In genomic region chr11:99077869-99078268, GRCm38 (mm10) we compare ENCODE assay signal across 31 mouse cellular contexts. TPM values are rescaled to one million over a fixed set of nuclear protein-coding genes. Genes with fewer than 3 reads are reported as not detected.
DNase-seq lines count a peak whose midpoint lies in the region; ATAC-seq and TF ChIP-seq lines count a peak whose summit lies in the region.
"Had no signal": no experiment of that assay in that cellular context is flagged by ENCODE, and none has a peak within 500 bp of the region (broad histone marks: within the 10 kb centered on the region; RNA-seq: fewer than 3 reads in every experiment).

No protein-coding gene starts in this region.

- H3K79me2 ChIP-seq in MEL (ENCODE audit: control insufficient read depth, insufficient read depth, low read length, poor library complexity), result no peaks in the 10 kb centered on the region

- 67% methylated on average over 8 of the region's 8 CpGs for WGBS in embryonic facial prominence, embryonic 11.5 days
- WGBS in limb, embryonic 10.5 days, result 84% methylated on average over 8 of the region's 8 CpGs
- 41% methylated on average over 8 of the region's 8 CpGs for WGBS in limb, embryonic 15.5 days
- WGBS in midbrain, embryonic 13.5 days, result 82% methylated on average over 8 of the region's 8 CpGs

- H3K9me3 ChIP-seq in MEL (replicated peaks; ENCODE audit: insufficient read depth, low read length), result no peaks in the 10 kb centered on the region
- no peaks in the 10 kb centered on the region for H3K9me3 ChIP-seq in embryonic facial prominence, embryonic 11.5 days (replicated peaks; ENCODE audit: control insufficient read depth, low read length)
- H3K9me3 ChIP-seq in limb, embryonic 10.5 days (replicated peaks), result no peaks in the 10 kb centered on the region
- no peaks in the 10 kb centered on the region for H3K9me3 ChIP-seq in limb, embryonic 15.5 days
- no peaks in the 10 kb centered on the region for H3K9me3 ChIP-seq in midbrain, embryonic 13.5 days
- H3K9me3 ChIP-seq: forebrain, embryonic 12.5 days; G1E; heart, embryonic 13.5 days; midbrain, embryonic 15.5 days had no signal

- H3K27me3 ChIP-seq in MEL (ENCODE audit: control insufficient read depth in 1 of 2, insufficient read depth in 2 of 2, low read length in 2 of 2), result peaks cover 14% of the 10 kb centered on the region in 2 experiments
- H3K27me3 ChIP-seq in embryonic facial prominence, embryonic 11.5 days (ENCODE audit: control insufficient read depth, insufficient read depth, low read length), result no peaks in the 10 kb centered on the region
- no peaks in the 10 kb centered on the region for H3K27me3 ChIP-seq in limb, embryonic 10.5 days (ENCODE audit: low read depth, poor library complexity, severe bottlenecking)
- H3K27me3 ChIP-seq in limb, embryonic 15.5 days, result no peaks in the 10 kb centered on the region
- no peaks in the 10 kb centered on the region for H3K27me3 ChIP-seq in midbrain, embryonic 13.5 days
- H3K27me3 ChIP-seq: forebrain, embryonic 12.5 days; heart, embryonic 13.5 days; midbrain, embryonic 15.5 days; Patski had no signal

- no peaks in the 10 kb centered on the region for H3K4me1 ChIP-seq in MEL (ENCODE audit: control insufficient read depth in 1 of 2, insufficient read depth in 2 of 2, low read length in 2 of 2)
- H3K4me1 ChIP-seq in embryonic facial prominence, embryonic 11.5 days (ENCODE audit: control insufficient read depth, insufficient read depth, low read length), result peaks cover 13% of the 10 kb centered on the region
- H3K4me1 ChIP-seq in limb, embryonic 10.5 days, result peaks cover 84% of the 10 kb centered on the region
- peaks cover 77% of the 10 kb centered on the region for H3K4me1 ChIP-seq in limb, embryonic 15.5 days
- no peaks in the 10 kb centered on the region for H3K4me1 ChIP-seq in midbrain, embryonic 13.5 days (replicated peaks)
- H3K4me1 ChIP-seq: midbrain, embryonic 15.5 days had no signal

- H3K4me3 ChIP-seq in MEL (ENCODE audit: control insufficient read depth in 1 of 2, insufficient read depth in 1 of 2, low read depth in 2 of 2, low read length in 2 of 2), result no peak overlapping the region
- no peak overlapping the region for H3K4me3 ChIP-seq in embryonic facial prominence, embryonic 11.5 days (ENCODE audit: low read depth, low read length)
- H3K4me3 ChIP-seq in limb, embryonic 10.5 days, result no peak overlapping the region
- no peak overlapping the region for H3K4me3 ChIP-seq in limb, embryonic 15.5 days
- H3K4me3 ChIP-seq in midbrain, embryonic 13.5 days (replicated peaks), result no peak overlapping the region
- H3K4me3 ChIP-seq: forebrain, embryonic 12.5 days; heart, embryonic 13.5 days; midbrain, embryonic 15.5 days had no signal

- no peak overlapping the region for H3K9ac ChIP-seq in MEL (ENCODE audit: control insufficient read depth, low read depth, low read length, poor library complexity, severe bottlenecking)
- H3K9ac ChIP-seq in embryonic facial prominence, embryonic 11.5 days (replicated peaks; ENCODE audit: low read length), result no peak overlapping the region
- H3K9ac ChIP-seq in limb, embryonic 15.5 days, result no peak overlapping the region
- H3K9ac ChIP-seq in midbrain, embryonic 13.5 days (replicated peaks), result no peak overlapping the region
- H3K9ac ChIP-seq: forebrain, embryonic 12.5 days; forebrain, postnatal 0 days; heart, embryonic 13.5 days; liver, embryonic 14.5 days; midbrain, embryonic 15.5 days had no signal

- no peak for TF ChIP-seq RAD21 in MEL (IDR thresholded peaks at IDR 0.05; ENCODE audit: low read depth, low read length)

- no peak for TF ChIP-seq CTCF in MEL (IDR thresholded peaks at IDR 0.05 in 2 of 3, conservative IDR thresholded peaks at IDR 0.05 in 1 of 3; ENCODE audit: control insufficient read depth in 1 of 3, insufficient read depth in 1 of 3, low read depth in 2 of 3, low read length in 3 of 3, poor library complexity in 1 of 3, severe bottlenecking in 1 of 3)

- no peaks in the 10 kb centered on the region for H3K36me3 ChIP-seq in MEL (ENCODE audit: control insufficient read depth in 1 of 2, insufficient read depth in 2 of 2, low read length in 2 of 2)
- no peaks in the 10 kb centered on the region for H3K36me3 ChIP-seq in embryonic facial prominence, embryonic 11.5 days (replicated peaks; ENCODE audit: control insufficient read depth, insufficient read depth, low read depth, low read length)
- H3K36me3 ChIP-seq in limb, embryonic 10.5 days, result no peaks in the 10 kb centered on the region
- no peaks in the 10 kb centered on the region for H3K36me3 ChIP-seq in limb, embryonic 15.5 days
- no peaks in the 10 kb centered on the region for H3K36me3 ChIP-seq in midbrain, embryonic 13.5 days
- H3K36me3 ChIP-seq: forebrain, embryonic 12.5 days; G1E; heart, embryonic 13.5 days; midbrain, embryonic 15.5 days had no signal

- ATAC-seq in embryonic facial prominence, embryonic 11.5 days (replicated peaks; ENCODE audit: insufficient number of reproducible peaks, low FRiP score, low TSS enrichment, low read depth), result no peak
- no peak for ATAC-seq in limb, embryonic 15.5 days (ENCODE audit: insufficient number of reproducible peaks, low FRiP score, low TSS enrichment, low read depth)
- ATAC-seq in midbrain, embryonic 13.5 days, result no peak
- ATAC-seq: forebrain, postnatal 0 days; hindbrain, embryonic 16.5 days; midbrain, embryonic 15.5 days; Patski had no signal

- DNase-seq in MEL (ENCODE audit: low read depth, low spot score), result no peak
- DNase-seq in embryonic facial prominence, embryonic 11.5 days (ENCODE audit: low spot score), result peak; percentile 57
- no peak for DNase-seq in limb, embryonic 10.5 days (ENCODE audit: low spot score)
- DNase-seq in urinary bladder, postnatal 4 days (ENCODE audit: low spot score in 2 of 2), result no peak
- no peak for DNase-seq in adrenal gland, postnatal 10 days
- DNase-seq: adrenal gland, postnatal 25 days; B cell, adult 2 months; cerebellum, adult 2 months; cerebellum, postnatal 14 days; forebrain, postnatal 0 days; gastrocnemius, postnatal 10 days; heart, postnatal 14 days; kidney, adult 18-20 months; kidney, postnatal 36 days; layer of hippocampus, postnatal 36 days; liver; lung, adult 2 months; lung, postnatal 10 days; right cerebral cortex, postnatal 25 days; thymus, postnatal 14 days had no signal

- no peak overlapping the region for H3K4me2 ChIP-seq in embryonic facial prominence, embryonic 11.5 days (ENCODE audit: low read depth, low read length)
- no peak overlapping the region for H3K4me2 ChIP-seq in limb, embryonic 15.5 days
- no peak overlapping the region for H3K4me2 ChIP-seq in midbrain, embryonic 13.5 days (replicated peaks)
- H3K4me2 ChIP-seq: forebrain, embryonic 12.5 days; heart, embryonic 13.5 days; midbrain, embryonic 15.5 days had no signal

- no peak for TF ChIP-seq EP300 in MEL (IDR thresholded peaks at IDR 0.05; ENCODE audit: low read depth in 1 of 2, low read length in 2 of 2)

- no peak for TF ChIP-seq POLR2A in MEL (IDR thresholded peaks at IDR 0.05; ENCODE audit: control insufficient read depth in 1 of 2, insufficient read depth in 1 of 2, low read depth in 1 of 2, low read length in 2 of 2, poor library complexity in 1 of 2)

- H3K27ac ChIP-seq in MEL (ENCODE audit: control insufficient read depth, low read depth, low read length), result no peak overlapping the region
- H3K27ac ChIP-seq in embryonic facial prominence, embryonic 11.5 days (replicated peaks; ENCODE audit: low read depth, low read length), result no peak overlapping the region
- H3K27ac ChIP-seq in limb, embryonic 10.5 days, result peak overlapping the region; percentile 73
- peak overlapping the region; percentile 63 for H3K27ac ChIP-seq in limb, embryonic 15.5 days
- no peak overlapping the region for H3K27ac ChIP-seq in midbrain, embryonic 13.5 days
- H3K27ac ChIP-seq: forebrain, embryonic 12.5 days; heart, embryonic 13.5 days; liver, embryonic 14.5 days; macrophage; midbrain, embryonic 15.5 days had no signal

TF ChIP-seq in MEL, 35 proteins besides CTCF, POLR2A, EP300 and RAD21 (continues in another document):
- TF ChIP-seq ZNF384 (IDR thresholded peaks at IDR 0.05; ENCODE audit: low read depth, low read length) (peak; percentile 65), SIN3A (IDR thresholded peaks at IDR 0.05; ENCODE audit: low read length) (no peak), POLR2AphosphoS2 (IDR thresholded peaks at IDR 0.05; ENCODE audit: low read length) (no peak), SMC3 (IDR thresholded peaks at IDR 0.05; ENCODE audit: low read depth, low read length) (no peak), MYC (IDR thresholded peaks at IDR 0.05; ENCODE audit: low read depth, low read length) (no peak)

RNA-seq across cellular contexts. Expression of gene Tns4, which starts 11.2 kb away (rescaled TPM):
- not detected in 2 replicates for total RNA-seq in MEL (2012; rRNA removed)
- polyA plus RNA-seq in MEL (2012; ENCODE audit: insufficient read depth in 1 of 2, insufficient read length in 2 of 2, low read depth in 1 of 2, low replicate concordance in 2 of 2, missing spikeins in 1 of 2), result under 1 TPM in 1 of 2 experiments, not detected in 1; 0.03 TPM
- polyA plus RNA-seq in embryonic facial prominence, embryonic 11.5 days (2014; fragmentation: Nextera tagmentation; extraction: Ambion mirVana), result 0.22 and 0.86 TPM in 2 replicates
- polyA plus RNA-seq in limb, embryonic 10.5 days (2016; fragmentation: Nextera tagmentation; extraction: Ambion mirVana), result 0.74 and 1.4 TPM in 2 replicates
- 1.9 and 2.1 TPM in 2 replicates for polyA plus RNA-seq in limb, embryonic 15.5 days (2015; fragmentation: Nextera tagmentation; extraction: Ambion mirVana)
- 0.10 and 0.16 TPM in 2 replicates for polyA plus RNA-seq in midbrain, embryonic 13.5 days (2015; fragmentation: Nextera tagmentation; extraction: Ambion mirVana)
- total RNA-seq in adrenal gland, postnatal 10 days (2021), result under 1 TPM; 0.12 to 0.51 TPM
- total RNA-seq: gastrocnemius, postnatal 10 days; layer of hippocampus, postnatal 36 days; megakaryocyte-erythroid progenitor cell, adult 5-6 weeks had no signal
- polyA plus RNA-seq: forebrain, postnatal 0 days; Patski had no signal

RNA-seq across cellular contexts. Expression of gene Igfbp4, which starts 36.8 kb away (rescaled TPM):
- 89.8 and 94.4 TPM in 2 replicates for total RNA-seq in MEL (2012; rRNA removed)
- 100 to 1,000 TPM in 1 of 2 experiments, not detected in 1; 221 TPM for polyA plus RNA-seq in MEL (2012; ENCODE audit: insufficient read depth in 1 of 2, insufficient read length in 2 of 2, low read depth in 1 of 2, low replicate concordance in 2 of 2, missing spikeins in 1 of 2)
- 477 and 548 TPM in 2 replicates for polyA plus RNA-seq in embryonic facial prominence, embryonic 11.5 days (2014; fragmentation: Nextera tagmentation; extraction: Ambion mirVana)
- polyA plus RNA-seq in limb, embryonic 10.5 days (2016; fragmentation: Nextera tagmentation; extraction: Ambion mirVana), result 899 and 1,008 TPM in 2 replicates
- 1,243 and 1,296 TPM in 2 replicates for polyA plus RNA-seq in limb, embryonic 15.5 days (2015; fragmentation: Nextera tagmentation; extraction: Ambion mirVana)
- polyA plus RNA-seq in midbrain, embryonic 13.5 days (2015; fragmentation: Nextera tagmentation; extraction: Ambion mirVana), result 120 and 125 TPM in 2 replicates
- total RNA-seq in adrenal gland, postnatal 10 days (2021), result 100 to 1,000 TPM; 219 to 333 TPM

RNA-seq across cellular contexts. Expression of gene Top2a, which starts 53.9 kb away (rescaled TPM):
- total RNA-seq in MEL (2012; rRNA removed), result 443 and 477 TPM in 2 replicates
- polyA plus RNA-seq in MEL (2012; ENCODE audit: insufficient read depth in 1 of 2, insufficient read length in 2 of 2, low read depth in 1 of 2, low replicate concordance in 2 of 2, missing spikeins in 1 of 2), result 100 to 1,000 TPM; 395 to 643 TPM
- polyA plus RNA-seq in embryonic facial prominence, embryonic 11.5 days (2014; fragmentation: Nextera tagmentation; extraction: Ambion mirVana), result 397 and 439 TPM in 2 replicates
- 291 and 354 TPM in 2 replicates for polyA plus RNA-seq in limb, embryonic 10.5 days (2016; fragmentation: Nextera tagmentation; extraction: Ambion mirVana)
- 162 and 178 TPM in 2 replicates for polyA plus RNA-seq in limb, embryonic 15.5 days (2015; fragmentation: Nextera tagmentation; extraction: Ambion mirVana)
- 118 and 125 TPM in 2 replicates for polyA plus RNA-seq in midbrain, embryonic 13.5 days (2015; fragmentation: Nextera tagmentation; extraction: Ambion mirVana)
- total RNA-seq in adrenal gland, postnatal 10 days (2021), result 10 to 100 TPM; 54.0 to 73.1 TPM

Comparison
In these comparisons a context has a peak if more than half of its experiments do, and no peak if none do; other contexts are left out.
1. H3K27ac ChIP-seq: peak in limb, embryonic 10.5 days (single experiment) and limb, embryonic 15.5 days (single experiment); none in MEL (single experiment), embryonic facial prominence, embryonic 11.5 days (single experiment) and midbrain, embryonic 13.5 days (single experiment).